Mouse (Mus musculus) heart, embryonic 13.5 days (tissue): ENCODE measurements around the gene A830031A19Rik. TPM values are rescaled to one million over a fixed set of nuclear protein-coding genes. Genes with fewer than 3 reads are reported as not detected.

ENCODE experiments used
- ATAC-seq: fragments of 200-750 bp; cut with Nextera tagmentation; 2 replicates; pipeline ENCODE4 v1.8.0; 2017; ENCODE audit warnings: moderate TSS enrichment; ENCODE audit not compliant: insufficient number of reproducible peaks, low FRiP score, low TSS enrichment; ENCODE audit errors: extremely low read depth
- H3K27ac ChIP-seq: fragments of 300-500 bp; sonication (generic); replicated peaks from 2 replicates; pipeline ENCODE4 v1.5.1; 2015; ENCODE audit warnings: moderate library complexity, mild to moderate bottlenecking, inconsistent platforms
- H3K27me3 ChIP-seq: fragments of 300-500 bp; sonication (generic); replicated peaks from 2 replicates; pipeline ENCODE4 v1.6.1; 2015; ENCODE audit warnings: mild to moderate bottlenecking, inconsistent platforms
- H3K36me3 ChIP-seq: fragments of 300-500 bp; sonication (generic); 2 replicates; pipeline ENCODE4 v1.6.1; 2015; ENCODE audit warnings: mild to moderate bottlenecking, inconsistent platforms
- H3K4me1 ChIP-seq: fragments of 300-500 bp; sonication (generic); 2 replicates; pipeline ENCODE4 v1.6.1; 2015; ENCODE audit warnings: inconsistent platforms
- H3K4me2 ChIP-seq: fragments of 300-500 bp; sonication (generic); 2 replicates; pipeline ENCODE4 v1.6.1; 2015; ENCODE audit warnings: inconsistent platforms, mild to moderate bottlenecking, moderate library complexity
- H3K4me3 ChIP-seq: fragments of 300-500 bp; sonication (generic); 2 replicates; pipeline ENCODE4 v1.5.1; 2015; ENCODE audit warnings: moderate library complexity, mild to moderate bottlenecking, inconsistent platforms
- H3K9ac ChIP-seq: fragments of 300-500 bp; sonication (generic); 2 replicates; pipeline ENCODE4 v1.6.1; 2015; ENCODE audit warnings: inconsistent platforms, mild to moderate bottlenecking, moderate library complexity
- H3K9me3 ChIP-seq: fragments of 300-500 bp; sonication (generic); 2 replicates; pipeline ENCODE4 v1.6.1; 2016; ENCODE audit warnings: inconsistent platforms
- WGBS: fragments of 180-500 bp; shearing (Covaris S2); methylation state at CpG from one replicate; pipeline ENCODE4 v1.1.7; 2015; ENCODE audit warnings: mixed read lengths; 5-methylcytosine and 5-hydroxymethylcytosine counted together
- polyA plus RNA-seq: library from polyadenylated mRNA; unstranded; fragments of >200 nt; fragmentation: Nextera tagmentation; extraction: Ambion mirVana; gene quantifications from 2 replicates; pipeline ENCODE4 v1.2.1, GENCODE M21; 2015

Gene A830031A19Rik
- polyA plus RNA-seq, 1 experiment from 2014 or later = not detected

DNA sequence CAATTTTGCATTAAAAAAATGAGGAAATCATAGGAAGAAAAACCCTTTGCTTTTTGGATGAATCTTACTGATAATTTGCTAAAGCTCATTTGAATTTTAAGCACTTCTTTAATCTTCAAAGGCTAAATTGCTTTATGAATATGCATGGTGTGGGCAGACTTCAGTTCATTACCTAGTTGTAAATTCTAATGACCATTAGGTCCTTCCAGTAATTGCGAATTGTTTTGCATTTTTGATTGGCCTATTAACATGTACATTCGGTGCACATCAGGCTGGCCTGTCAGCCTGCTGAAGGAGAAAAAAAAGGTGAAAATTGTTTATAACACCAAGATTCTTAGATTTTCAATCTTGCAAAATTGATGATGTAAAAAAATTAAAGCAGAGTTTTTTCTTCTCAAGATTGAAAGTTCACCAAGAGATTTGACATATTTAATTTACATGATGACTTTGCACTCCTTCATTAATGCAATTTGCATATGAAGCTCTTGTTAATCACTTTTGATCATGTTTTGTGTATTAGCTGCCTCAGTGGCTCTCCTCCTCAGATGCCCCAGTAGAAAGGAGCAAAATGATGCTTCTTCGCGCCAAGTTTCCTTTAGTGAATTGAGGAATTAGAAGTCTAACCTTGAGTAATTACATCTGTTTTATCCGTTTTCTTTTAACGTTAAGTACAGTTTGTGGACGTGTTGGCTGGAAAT lies 21.0 kb upstream of the A830031A19Rik start:
- no peak overlapping the region for H3K9ac ChIP-seq
- 82% methylated on average over 7 of the region's 7 CpGs for WGBS

DNA sequence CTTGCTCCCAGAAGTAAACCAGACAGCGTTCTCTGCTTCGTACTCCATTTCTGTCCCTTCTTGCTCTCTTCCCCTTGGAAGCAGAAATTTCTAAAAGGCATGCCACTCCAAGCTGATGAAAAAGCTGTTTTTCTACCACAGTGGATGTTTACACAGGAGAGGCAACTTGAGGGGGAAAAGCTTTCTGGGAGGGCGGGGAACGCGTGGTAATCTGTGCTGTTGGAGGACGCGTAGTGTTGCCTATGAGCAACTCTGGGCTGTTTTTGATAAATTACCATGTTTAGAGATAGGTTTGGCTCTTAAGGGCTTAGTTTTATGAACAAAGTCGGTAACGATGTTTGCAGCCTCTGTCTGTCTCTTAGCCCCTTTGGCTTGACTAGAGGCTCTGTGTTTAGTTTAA lies 20.4 kb upstream of the A830031A19Rik start:
- Histone ChIP-seq H3K4me2 (peak overlapping the region; percentile 22), H3K4me1 (peaks cover 78% of the 10 kb centered on the region), H3K9me3 (no peaks in the 10 kb centered on the region), H3K27me3 (no peaks in the 10 kb centered on the region), H3K4me3 (no peak overlapping the region), H3K27ac (peak overlapping the region; percentile 28; the same call in 1 of the 2 replicates), H3K36me3 (peaks cover 9% of the 10 kb centered on the region; the same call in 1 of the 2 replicates), H3K9ac (peak overlapping the region; percentile 55)
- no peak for ATAC-seq
- 44% methylated on average over 9 of the region's 9 CpGs for WGBS

More for the DNA sequence above, 21.0 kb upstream of the A830031A19Rik start:
- peaks cover 5% of the 10 kb centered on the region; the same call in 1 of the 2 replicates for H3K36me3 ChIP-seq
- H3K4me3 ChIP-seq = no peak overlapping the region
- no peak overlapping the region for H3K4me2 ChIP-seq
- H3K9me3 ChIP-seq = no peaks in the 10 kb centered on the region
- no peaks in the 10 kb centered on the region for H3K27me3 ChIP-seq
- peaks cover 84% of the 10 kb centered on the region for H3K4me1 ChIP-seq
- no peak for ATAC-seq
- H3K27ac ChIP-seq = no peak overlapping the region

- H3K27ac ChIP-seq = peak overlapping the region; percentile 50
- H3K36me3 ChIP-seq = peaks cover 15% of the 10 kb centered on the region
- H3K27me3 ChIP-seq = no peaks in the 10 kb centered on the region
- no peaks in the 10 kb centered on the region for H3K9me3 ChIP-seq
- WGBS = 20% methylated on average over 5 of the region's 5 CpGs
- H3K9ac ChIP-seq = peak overlapping the region; percentile 50; the same call in 1 of the 2 replicates
- H3K4me3 ChIP-seq = no peak overlapping the region
- ATAC-seq = no peak
- peak overlapping the region; percentile 40 for H3K4me2 ChIP-seq
- peaks cover 68% of the 10 kb centered on the region for H3K4me1 ChIP-seq
Observed at GRCm38 (mm10) chr11:24094086-24094487, 19.2 kb upstream of the A830031A19Rik start.

DNA sequence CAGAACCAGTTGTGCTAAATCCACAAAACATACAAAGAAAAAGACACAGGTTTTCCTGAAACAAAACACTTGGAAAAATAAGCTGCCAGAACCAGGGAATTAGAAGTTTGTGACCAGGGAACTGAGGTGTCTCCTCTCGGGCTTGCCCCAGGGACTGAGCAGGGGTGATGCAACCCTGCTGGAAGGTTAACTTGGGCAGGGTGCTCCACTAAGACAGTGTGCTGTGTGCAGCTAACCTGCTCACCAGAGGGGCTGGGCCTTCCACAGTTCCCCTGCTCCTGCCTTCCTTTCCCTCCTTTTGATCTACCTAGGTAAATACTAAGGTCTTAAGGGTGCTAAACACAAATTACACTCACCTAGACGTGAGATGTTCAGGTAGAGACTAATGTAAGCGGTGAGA lies 17.8 kb upstream of the A830031A19Rik start:
- Histone ChIP-seq H3K36me3 (peaks cover 30% of the 10 kb centered on the region), H3K4me3 (no peak overlapping the region), H3K4me1 (peaks cover 55% of the 10 kb centered on the region), H3K9me3 (no peaks in the 10 kb centered on the region), H3K4me2 (no peak overlapping the region), H3K27ac (peak overlapping the region; percentile 5; the same call in 1 of the 2 replicates), H3K9ac (0 out of 2 replicates have a peak overlapping the region, but pooled peaks have one; percentile 5), H3K27me3 (no peaks in the 10 kb centered on the region)
- ATAC-seq = no peak
- 64% methylated on average over 3 of the region's 3 CpGs for WGBS

DNA sequence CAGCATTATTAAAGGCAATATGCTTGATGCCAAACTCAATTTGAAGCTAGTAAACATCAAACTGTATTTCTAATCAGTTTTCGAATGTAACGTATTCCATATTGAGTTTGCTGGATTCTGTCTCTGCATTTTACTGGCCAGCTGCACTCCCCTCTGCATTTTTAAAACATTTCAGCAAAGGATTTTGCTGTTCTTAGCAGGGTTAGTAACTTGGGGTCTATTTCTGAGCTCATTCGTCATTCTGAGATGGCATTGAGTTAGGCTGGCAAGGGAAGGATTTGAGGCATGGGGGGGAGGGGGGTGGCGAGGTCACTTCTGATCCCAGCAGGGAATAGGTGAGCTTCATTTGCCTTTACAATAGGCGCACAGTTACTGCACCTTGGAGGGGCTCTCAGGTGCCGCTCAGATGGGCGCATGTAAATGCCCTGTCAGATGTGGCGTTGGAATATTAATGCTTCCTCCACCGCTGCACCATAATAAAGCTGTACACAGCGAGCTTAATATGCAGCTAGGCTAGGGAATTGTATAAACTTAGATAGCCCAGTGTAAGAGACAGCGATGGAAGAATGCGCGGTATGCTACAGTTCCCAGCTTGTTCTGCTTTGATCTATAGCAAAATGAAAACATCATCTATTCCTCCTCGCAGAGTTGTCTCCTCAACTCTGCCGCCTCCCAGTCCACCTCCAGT lies 16.7 kb upstream of the A830031A19Rik start:
- Histone ChIP-seq H3K36me3 (peaks cover 41% of the 10 kb centered on the region), H3K27me3 (no peaks in the 10 kb centered on the region), H3K27ac (no peak overlapping the region), H3K4me1 (peaks cover 45% of the 10 kb centered on the region), H3K4me3 (no peak overlapping the region), H3K9me3 (no peaks in the 10 kb centered on the region), H3K4me2 (peak overlapping the region; percentile 47), H3K9ac (peak overlapping the region; percentile 54; the same call in 1 of the 2 replicates)
- 36% methylated on average over 15 of the region's 15 CpGs for WGBS
- no peak for ATAC-seq

DNA sequence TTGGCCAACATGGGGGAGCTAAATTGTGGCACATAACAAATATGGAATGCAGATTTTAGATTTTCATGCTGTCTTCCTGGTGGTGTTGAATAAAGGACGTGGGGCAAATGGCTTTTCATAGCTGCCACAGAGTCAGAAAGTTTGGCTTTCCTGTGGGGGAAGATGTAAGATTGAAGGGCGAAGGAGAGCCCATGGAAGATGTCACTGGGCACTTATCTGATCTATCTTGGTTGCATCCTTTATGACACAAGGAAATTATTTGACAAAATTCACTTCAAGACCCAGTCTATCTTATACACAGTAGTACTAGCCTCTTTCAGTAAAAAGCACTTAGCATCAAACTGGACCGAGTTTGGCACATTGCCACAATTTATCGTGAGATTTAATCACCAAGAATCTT lies 15.6 kb upstream of the A830031A19Rik start:
- Histone ChIP-seq H3K27me3 (no peaks in the 10 kb centered on the region), H3K9me3 (no peaks in the 10 kb centered on the region), H3K9ac (no peak overlapping the region), H3K4me3 (no peak overlapping the region), H3K27ac (no peak overlapping the region), H3K36me3 (peaks cover 52% of the 10 kb centered on the region), H3K4me2 (no peak overlapping the region), H3K4me1 (peaks cover 50% of the 10 kb centered on the region)
- 73% methylated on average over 4 of the region's 4 CpGs for WGBS
- no peak for ATAC-seq

DNA sequence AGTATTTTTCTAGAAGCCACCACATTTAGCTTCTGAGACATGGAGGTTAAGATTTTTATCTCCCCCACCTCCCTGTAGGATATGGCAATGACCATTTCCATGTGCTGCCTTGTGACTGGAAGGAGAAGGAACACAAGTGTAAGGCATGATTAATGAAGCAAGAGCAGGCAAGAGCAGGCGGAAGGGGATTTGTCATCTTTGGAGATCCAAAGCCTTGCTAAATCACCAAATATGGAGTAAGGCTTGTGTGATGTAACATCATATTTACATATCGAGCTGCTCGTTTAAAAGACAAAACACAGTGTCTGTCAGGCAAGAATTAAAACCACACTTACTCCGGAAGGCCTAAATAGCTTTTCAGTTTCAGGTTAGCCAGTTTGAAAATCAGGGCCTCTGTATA lies 12.2 kb upstream of the A830031A19Rik start:
- H3K27me3 ChIP-seq = no peaks in the 10 kb centered on the region
- peaks cover 49% of the 10 kb centered on the region for H3K4me1 ChIP-seq
- H3K9ac ChIP-seq = no peak overlapping the region
- peaks cover 51% of the 10 kb centered on the region for H3K36me3 ChIP-seq
- 73% methylated on average over 4 of the region's 4 CpGs for WGBS
- no peak overlapping the region for H3K4me2 ChIP-seq
- no peak overlapping the region for H3K4me3 ChIP-seq
- ATAC-seq = no peak
- H3K27ac ChIP-seq = no peak overlapping the region
- no peaks in the 10 kb centered on the region for H3K9me3 ChIP-seq

GRCm38 (mm10) chr11:24085986-24086385 lies 11.1 kb upstream of the A830031A19Rik start:
- ATAC-seq = no peak
- no peak overlapping the region for H3K4me2 ChIP-seq
- no peaks in the 10 kb centered on the region for H3K9me3 ChIP-seq
- no peak overlapping the region for H3K4me3 ChIP-seq
- peaks cover 51% of the 10 kb centered on the region for H3K36me3 ChIP-seq
- peak overlapping the region; percentile 28; the same call in 1 of the 2 replicates for H3K9ac ChIP-seq
- WGBS = 26% methylated on average over 6 of the region's 6 CpGs
- peaks cover 39% of the 10 kb centered on the region for H3K4me1 ChIP-seq
- peak overlapping the region; percentile 10; the same call in 1 of the 2 replicates for H3K27ac ChIP-seq
- H3K27me3 ChIP-seq = no peaks in the 10 kb centered on the region

- Histone ChIP-seq H3K4me1 (peaks cover 45% of the 10 kb centered on the region), H3K4me3 (no peak overlapping the region), H3K27ac (no peak overlapping the region), H3K27me3 (no peaks in the 10 kb centered on the region), H3K9me3 (no peaks in the 10 kb centered on the region), H3K36me3 (peaks cover 46% of the 10 kb centered on the region), H3K4me2 (no peak overlapping the region), H3K9ac (no peak overlapping the region)
- 81% methylated on average over 4 of the region's 4 CpGs for WGBS
- ATAC-seq = no peak
Observed at GRCm38 (mm10) chr11:24084590-24084989, 9.7 kb upstream of the A830031A19Rik start.

- H3K27me3 ChIP-seq = no peaks in the 10 kb centered on the region
- 66% methylated on average over 3 of the region's 3 CpGs for WGBS
- H3K9ac ChIP-seq = no peak overlapping the region
- H3K4me3 ChIP-seq = no peak overlapping the region
- H3K4me2 ChIP-seq = peak overlapping the region; percentile 92; the same call in 1 of the 2 replicates
- ATAC-seq = no peak
- no peak overlapping the region for H3K27ac ChIP-seq
- H3K9me3 ChIP-seq = no peaks in the 10 kb centered on the region
- peaks cover 41% of the 10 kb centered on the region for H3K36me3 ChIP-seq
- H3K4me1 ChIP-seq = peaks cover 45% of the 10 kb centered on the region
Observed at GRCm38 (mm10) chr11:24084077-24084476, 9.2 kb upstream of the A830031A19Rik start.

DNA sequence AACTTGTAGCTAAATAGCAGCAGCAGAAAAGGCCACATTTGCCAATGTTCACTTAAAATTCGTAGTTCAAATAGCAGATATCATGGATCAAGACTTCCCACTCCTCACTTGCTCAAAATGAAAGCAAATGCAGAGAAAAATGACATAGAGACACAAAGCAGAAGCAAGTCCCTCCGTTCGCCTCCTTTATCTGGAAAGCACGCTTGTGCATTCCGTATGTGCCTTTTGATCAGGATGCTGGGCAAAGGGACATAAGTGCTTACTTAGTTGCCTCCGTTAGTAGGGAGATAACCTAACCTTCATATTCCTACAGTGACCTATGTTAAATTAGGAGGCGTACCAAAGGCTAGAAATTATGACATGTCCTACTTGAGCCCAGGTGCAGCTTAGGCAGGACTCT lies 8.6 kb upstream of the A830031A19Rik start:
- Histone ChIP-seq H3K36me3 (peaks cover 34% of the 10 kb centered on the region), H3K4me2 (peak overlapping the region; percentile 92), H3K9me3 (no peaks in the 10 kb centered on the region), H3K27ac (0 out of 2 replicates have a peak overlapping the region, but pooled peaks have one; percentile 9), H3K27me3 (no peaks in the 10 kb centered on the region), H3K4me1 (peaks cover 45% of the 10 kb centered on the region), H3K4me3 (peak overlapping the region; percentile 9; the same call in 1 of the 2 replicates), H3K9ac (peak overlapping the region; percentile 12; the same call in 1 of the 2 replicates)
- WGBS = 24% methylated on average over 7 of the region's 7 CpGs
- ATAC-seq = no peak
